8 mouse cellular contexts compared by ENCODE assay signal in genomic region chr1:181841864-181842672, GRCm38 (mm10). TPM values are rescaled to one million over a fixed set of nuclear protein-coding genes. Genes with fewer than 3 reads are reported as not detected.
DNase-seq lines count a peak whose midpoint lies in the region; ATAC-seq lines count a peak whose summit lies in the region.

No protein-coding gene starts in this region.

- H3K4me1 ChIP-seq in embryonic facial prominence, embryonic 11.5 days (ENCODE audit: control insufficient read depth, insufficient read depth, low read length) = peaks cover 2% of the 10 kb centered on the region; the same call in 1 of the 2 replicates
- H3K4me1 ChIP-seq in limb, embryonic 10.5 days = peaks cover 37% of the 10 kb centered on the region
- H3K4me1 ChIP-seq in midbrain, embryonic 12.5 days = peaks cover 33% of the 10 kb centered on the region

- under 1% methylated on average over 103 of the region's 113 CpGs for WGBS in embryonic facial prominence, embryonic 11.5 days
- under 1% methylated on average over 110 of the region's 113 CpGs for WGBS in limb, embryonic 10.5 days
- WGBS in midbrain, embryonic 12.5 days = under 1% methylated on average over 109 of the region's 113 CpGs

- peak; percentile 98 for DNase-seq in 3134 (ENCODE audit: extremely low read depth, insufficient read length, low spot score)
- peak; percentile 98 for DNase-seq in adrenal gland, postnatal 25 days
- peak; percentile 97 for DNase-seq in embryonic facial prominence, embryonic 11.5 days (ENCODE audit: low spot score)
- DNase-seq in heart, adult 11 months = peak; percentile 100
- DNase-seq in kidney, adult 11 months = peak; percentile 95
- peak; percentile 94 for DNase-seq in limb, embryonic 10.5 days (ENCODE audit: low spot score)
- DNase-seq in skeletal muscle tissue, adult 2 months (ENCODE audit: low read depth, low spot score) = peak; percentile 95

- peak; percentile 98 for ATAC-seq in embryonic facial prominence, embryonic 11.5 days (replicated peaks; ENCODE audit: insufficient number of reproducible peaks, low FRiP score, low TSS enrichment, low read depth)
- ATAC-seq in midbrain, embryonic 12.5 days (ENCODE audit: low FRiP score, low read depth) = peak; percentile 99

- peak overlapping the region; percentile 92 for H3K9ac ChIP-seq in embryonic facial prominence, embryonic 11.5 days (replicated peaks; ENCODE audit: low read length)
- peak overlapping the region; percentile 96 for H3K9ac ChIP-seq in midbrain, embryonic 12.5 days (replicated peaks)

- H3K27ac ChIP-seq in embryonic facial prominence, embryonic 11.5 days (replicated peaks; ENCODE audit: low read depth, low read length) = peak overlapping the region; percentile 92
- peak overlapping the region; percentile 98 for H3K27ac ChIP-seq in limb, embryonic 10.5 days
- peak overlapping the region; percentile 94 for H3K27ac ChIP-seq in midbrain, embryonic 12.5 days (replicated peaks)

- no peaks in the 10 kb centered on the region for H3K27me3 ChIP-seq in embryonic facial prominence, embryonic 11.5 days (ENCODE audit: control insufficient read depth, insufficient read depth, low read length)
- no peaks in the 10 kb centered on the region for H3K27me3 ChIP-seq in limb, embryonic 10.5 days (ENCODE audit: low read depth, poor library complexity, severe bottlenecking)
- peaks cover 4% of the 10 kb centered on the region; the same call in 1 of the 2 replicates for H3K27me3 ChIP-seq in midbrain, embryonic 12.5 days

- no peaks in the 10 kb centered on the region for H3K36me3 ChIP-seq in embryonic facial prominence, embryonic 11.5 days (replicated peaks; ENCODE audit: control insufficient read depth, insufficient read depth, low read depth, low read length)
- peaks cover 12% of the 10 kb centered on the region for H3K36me3 ChIP-seq in limb, embryonic 10.5 days
- H3K36me3 ChIP-seq in midbrain, embryonic 12.5 days = peaks cover 5% of the 10 kb centered on the region

- H3K4me2 ChIP-seq in embryonic facial prominence, embryonic 11.5 days (ENCODE audit: low read depth, low read length) = peak overlapping the region; percentile 81
- peak overlapping the region; percentile 78 for H3K4me2 ChIP-seq in midbrain, embryonic 12.5 days (replicated peaks)

- peak overlapping the region; percentile 87 for H3K4me3 ChIP-seq in embryonic facial prominence, embryonic 11.5 days (ENCODE audit: low read depth, low read length)
- H3K4me3 ChIP-seq in limb, embryonic 10.5 days = peak overlapping the region; percentile 98
- H3K4me3 ChIP-seq in midbrain, embryonic 12.5 days = peak overlapping the region; percentile 95

- no peaks in the 10 kb centered on the region for H3K9me3 ChIP-seq in embryonic facial prominence, embryonic 11.5 days (replicated peaks; ENCODE audit: control insufficient read depth, low read length)
- no peaks in the 10 kb centered on the region for H3K9me3 ChIP-seq in limb, embryonic 10.5 days (replicated peaks)
- no peaks in the 10 kb centered on the region for H3K9me3 ChIP-seq in midbrain, embryonic 12.5 days

RNA-seq across cellular contexts. Expression of gene Lbr, which starts 0.8 kb away (rescaled TPM):
- total RNA-seq in adrenal gland, postnatal 25 days (2021) = 21.8 and 28.4 TPM in 2 replicates
- polyA plus RNA-seq in embryonic facial prominence, embryonic 11.5 days (2014; fragmentation: Nextera tagmentation; extraction: Ambion mirVana) = 166 and 181 TPM in 2 replicates
- 163 and 166 TPM in 2 replicates for polyA plus RNA-seq in limb, embryonic 10.5 days (2016; fragmentation: Nextera tagmentation; extraction: Ambion mirVana)
- 146 and 147 TPM in 2 replicates for polyA plus RNA-seq in midbrain, embryonic 12.5 days (2016; fragmentation: Nextera tagmentation; extraction: Ambion mirVana)

Comparison
In these comparisons a context has a peak if more than half of its experiments do, and no peak if none do; other contexts are left out.
1. Peak in every context shown above with its lines: DNase-seq, ATAC-seq, H3K4me3 ChIP-seq and H3K27ac ChIP-seq.